Mouse (Mus musculus) cerebellum, adult 2 months (tissue): ENCODE results near the gene Nipal3. TPM values are rescaled to one million over a fixed set of nuclear protein-coding genes. Genes with fewer than 3 reads are reported as not detected.
A peak's percentile ranks its signal among the peaks of the same experiment; 100 is the strongest.

Experiments
- DNase-seq, 2 experiments: peaks; one replicate each; pipeline ENCODE4 v3.0.0; 2021
- H3K27ac ChIP-seq: fragments of 200-500 bp; 2 replicates; pipeline ENCODE4 v1.5.1; 2012; ENCODE audit warnings: low read length, control low read depth, inconsistent platforms; ENCODE audit not compliant: insufficient read depth
- H3K27me3 ChIP-seq: fragments of 200-500 bp; 2 replicates; pipeline ENCODE4 v1.6.1; 2012; ENCODE audit warnings: inconsistent platforms, mild to moderate bottlenecking, low read length, moderate library complexity; ENCODE audit not compliant: control insufficient read depth, insufficient read depth
- H3K4me1 ChIP-seq: fragments of 200-500 bp; 2 replicates; pipeline ENCODE4 v1.6.1; 2011; ENCODE audit warnings: low read length; ENCODE audit not compliant: control insufficient read depth, insufficient read depth
- H3K4me3 ChIP-seq: fragments of 200-500 bp; replicated peaks from 2 replicates; pipeline ENCODE3; 2011; ENCODE audit warnings: mild to moderate bottlenecking, low read depth, low read length, control low read depth; ENCODE audit not compliant: insufficient read depth
- CTCF ChIP-seq: fragments of 200-500 bp; IDR thresholded peaks from 2 replicates; pipeline ENCODE4 v1.5.1; 2011; ENCODE audit warnings: low read depth, mild to moderate bottlenecking, control low read depth, low read length, moderate library complexity, borderline replicate concordance; ENCODE audit not compliant: insufficient read depth
- POLR2A ChIP-seq: fragments of 200-500 bp; IDR thresholded peaks from 2 replicates; pipeline ENCODE4 v1.6.1; 2011; ENCODE audit warnings: low read length, control low read depth, borderline replicate concordance; ENCODE audit not compliant: insufficient read depth
- WGBS: fragments of 180-500 bp; shearing (Covaris S2); methylation state at CpG from one replicate; pipeline ENCODE4 v1.1.7; 2018; 5-methylcytosine and 5-hydroxymethylcytosine counted together
- polyA plus RNA-seq: library from polyadenylated mRNA; depleted of rRNA; stranded (reverse); fragments of >200 nt; gene quantifications from 2 replicates; pipeline ENCODE4 v1.2.3, GENCODE M21; 2012

Nipal3 gene
- polyA plus RNA-seq, 1 experiment: 57.5 TPM

- Histone ChIP-seq H3K27ac (no peak overlapping the region), H3K27me3 (no peaks in the 10 kb centered on the region), H3K4me3 (no peak overlapping the region), H3K4me1 (no peaks in the 10 kb centered on the region)
- no peak for TF ChIP-seq CTCF
- TF ChIP-seq POLR2A: no peak
- WGBS: 77% methylated on average over 14 of the region's 14 CpGs
- DNase-seq: no peak
These were observed 20.1 kb upstream of the Nipal3 start for GRCm38 (mm10) chr4:135514925-135515324.

GRCm38 (mm10) chr4:135513865-135514264 lies 19.0 kb upstream of the Nipal3 start:
- Histone ChIP-seq H3K4me1 (no peaks in the 10 kb centered on the region), H3K27me3 (no peaks in the 10 kb centered on the region), H3K27ac (no peak overlapping the region), H3K4me3 (no peak overlapping the region)
- no peak for TF ChIP-seq POLR2A
- TF ChIP-seq CTCF: no peak
- DNase-seq: no peak
- 75% methylated on average over 7 of the region's 7 CpGs for WGBS

GRCm38 (mm10) chr4:135509515-135509914 lies 14.7 kb upstream of the Nipal3 start:
- Histone ChIP-seq H3K27ac (no peak overlapping the region), H3K4me1 (no peaks in the 10 kb centered on the region), H3K27me3 (no peaks in the 10 kb centered on the region), H3K4me3 (no peak overlapping the region)
- TF ChIP-seq CTCF (no peak), POLR2A (no peak)
- WGBS: 63% methylated on average over 12 of the region's 12 CpGs
- no peak for DNase-seq

DNA sequence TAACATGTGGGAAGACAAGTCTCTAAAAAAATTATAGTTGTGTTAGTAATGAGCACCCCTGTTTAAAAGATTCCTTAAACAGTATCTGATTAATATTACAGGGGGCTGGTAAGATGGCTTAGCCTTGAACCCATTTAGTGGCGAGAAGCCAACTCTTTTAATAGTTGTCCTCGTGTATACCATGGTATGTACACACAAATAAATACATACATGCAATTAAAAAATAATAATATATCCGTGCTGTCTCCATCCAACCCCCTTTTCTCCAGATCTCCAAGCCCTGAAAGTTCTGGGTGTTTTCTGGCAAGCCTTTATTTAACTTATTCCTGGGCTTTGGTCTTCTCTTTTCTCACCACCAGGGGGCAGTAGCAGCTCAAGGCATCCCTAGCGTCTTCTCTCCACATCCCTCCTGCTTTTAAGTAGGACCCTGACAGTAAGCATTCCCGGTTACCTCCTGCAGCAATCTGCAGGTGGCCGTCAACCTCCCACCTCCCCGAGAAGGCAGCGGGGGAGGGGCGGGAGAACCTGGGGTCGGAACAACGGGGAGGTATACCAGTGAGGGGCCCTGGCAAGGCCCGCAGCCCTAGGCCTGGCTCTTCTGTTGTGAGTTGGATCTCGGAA lies 13.7 kb upstream of the Nipal3 start:
- Histone ChIP-seq H3K27ac (no peak overlapping the region), H3K27me3 (no peaks in the 10 kb centered on the region), H3K4me1 (no peaks in the 10 kb centered on the region), H3K4me3 (no peak overlapping the region)
- TF ChIP-seq CTCF: peak; percentile 81
- no peak for TF ChIP-seq POLR2A
- 14% methylated on average over 13 of the region's 13 CpGs for WGBS
- peak; percentile 51 to 57 for DNase-seq

- 14% methylated on average over 22 of the region's 22 CpGs for WGBS
- Histone ChIP-seq H3K4me1 (no peaks in the 10 kb centered on the region), H3K27me3 (no peaks in the 10 kb centered on the region), H3K4me3 (peak overlapping the region; percentile 22), H3K27ac (no peak overlapping the region)
- peak; percentile 34 to 39 for DNase-seq
- TF ChIP-seq POLR2A (no peak), CTCF (peak; percentile 32; the same call in 1 of the 2 replicates)
These were observed 12.9 kb upstream of the Nipal3 start for GRCm38 (mm10) chr4:135507547-135508350.

GRCm38 (mm10) chr4:135505794-135506193 lies 11.0 kb upstream of the Nipal3 start:
- 58% methylated on average over 11 of the region's 11 CpGs for WGBS
- no peak for DNase-seq
- Histone ChIP-seq H3K27me3 (no peaks in the 10 kb centered on the region), H3K4me3 (no peak overlapping the region), H3K4me1 (no peaks in the 10 kb centered on the region), H3K27ac (no peak overlapping the region)
- TF ChIP-seq CTCF: no peak
- TF ChIP-seq POLR2A: no peak

GRCm38 (mm10) chr4:135501587-135501986 lies 6.7 kb upstream of the Nipal3 start:
- Histone ChIP-seq H3K4me1 (no peaks in the 10 kb centered on the region), H3K27me3 (no peaks in the 10 kb centered on the region), H3K27ac (no peak overlapping the region), H3K4me3 (no peak overlapping the region)
- 53% methylated on average over 4 of the region's 4 CpGs for WGBS
- no peak for DNase-seq
- TF ChIP-seq CTCF (no peak), POLR2A (no peak)

- no peak for DNase-seq
These were observed 5.0 kb upstream of the Nipal3 start for GRCm38 (mm10) chr4:135499831-135500230.

More at GRCm38 (mm10) chr4:135499831-135500230, 5.0 kb upstream of the Nipal3 start:
- no peak overlapping the region for H3K27ac ChIP-seq
- H3K4me3 ChIP-seq: no peak overlapping the region
- 84% methylated on average over 3 of the region's 3 CpGs for WGBS
- H3K4me1 ChIP-seq: no peaks in the 10 kb centered on the region
- no peaks in the 10 kb centered on the region for H3K27me3 ChIP-seq
- TF ChIP-seq POLR2A (no peak), CTCF (no peak)
